Mouse (Mus musculus): ENCODE measurements around the gene Camk2d. TPM values are rescaled to one million over a fixed set of nuclear protein-coding genes. Genes with fewer than 3 reads are reported as not detected.

The Camk2d gene
- total and polyA plus RNA-seq, 3 experiments, result 0.07 to 0.35 TPM; not detected in 1

DNA sequence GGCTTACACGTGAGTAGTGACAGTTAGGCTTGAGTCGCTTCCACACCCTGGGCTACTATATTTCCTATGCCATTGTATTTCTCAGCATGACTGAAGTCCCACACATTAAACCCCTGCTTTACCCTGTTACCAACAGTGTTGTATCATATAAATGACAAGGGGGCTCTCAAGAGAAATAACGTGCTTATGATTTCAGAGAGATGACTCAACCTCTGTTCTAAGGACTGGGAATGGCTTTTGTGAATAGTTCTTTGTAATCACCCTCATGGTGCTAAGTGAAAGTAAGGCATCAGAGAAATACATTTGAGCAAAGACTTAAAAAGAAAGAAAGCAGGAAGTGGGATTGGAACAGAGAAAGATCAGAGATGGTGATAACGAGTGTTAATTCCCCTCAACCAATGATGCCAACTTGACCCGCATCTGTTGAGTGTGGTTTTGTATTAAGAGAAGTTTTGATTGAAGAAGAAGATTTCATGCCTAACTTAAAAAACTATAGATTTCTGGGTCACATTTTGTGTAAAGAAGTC lies 238.6 kb downstream of the Camk2d start:
- no peaks in the 10 kb centered on the region for H3K36me3 ChIP-seq (ENCODE audit: control insufficient read depth in 1 of 2, insufficient read depth in 2 of 2, low read length in 2 of 2)
- no peak overlapping the region for H3K27ac ChIP-seq (ENCODE audit: control insufficient read depth, low read depth, low read length)
- H3K27me3 ChIP-seq (ENCODE audit: control insufficient read depth in 1 of 2, insufficient read depth in 2 of 2, low read length in 2 of 2), result peaks cover 0 to 1% of the 10 kb centered on the region in 2 experiments; a peak in 1 of 4 replicates
- no peaks in the 10 kb centered on the region for H3K4me1 ChIP-seq (ENCODE audit: control insufficient read depth in 1 of 2, insufficient read depth in 2 of 2, low read length in 2 of 2)
- H3K79me2 ChIP-seq (ENCODE audit: control insufficient read depth, insufficient read depth, low read length, poor library complexity), result no peaks in the 10 kb centered on the region
- no peak overlapping the region for H3K4me3 ChIP-seq (ENCODE audit: control insufficient read depth in 1 of 2, insufficient read depth in 1 of 2, low read depth in 2 of 2, low read length in 2 of 2)
- no peak for DNase-seq (ENCODE audit: low read depth, low spot score)
- no peaks in the 10 kb centered on the region for H3K9me3 ChIP-seq (replicated peaks; ENCODE audit: insufficient read depth, low read length)
- no peak overlapping the region for H3K9ac ChIP-seq (ENCODE audit: control insufficient read depth, low read depth, low read length, poor library complexity, severe bottlenecking)
- TF ChIP-seq GATA1 (IDR thresholded peaks at IDR 0.05; ENCODE audit: low read depth, low read length), result no peak
- no peak for TF ChIP-seq ELF1 (IDR thresholded peaks at IDR 0.05; ENCODE audit: low read depth, low read length)
- TF ChIP-seq MYC (IDR thresholded peaks at IDR 0.05; ENCODE audit: low read depth, low read length), result no peak
- TF ChIP-seq MXI1 (IDR thresholded peaks at IDR 0.05; ENCODE audit: low read depth, low read length), result no peak
- TF ChIP-seq E2F4 (IDR thresholded peaks at IDR 0.05; ENCODE audit: borderline replicate concordance, low read depth, low read length), result no peak
- no peak for TF ChIP-seq TCF12 (IDR thresholded peaks at IDR 0.05; ENCODE audit: low read depth, low read length)
- no peak for TF ChIP-seq GABPA (IDR thresholded peaks at IDR 0.05; ENCODE audit: low read depth, low read length)
- TF ChIP-seq TAL1 (IDR thresholded peaks at IDR 0.05; ENCODE audit: low read length), result no peak
- TF ChIP-seq MAZ (IDR thresholded peaks at IDR 0.05; ENCODE audit: low read depth, low read length), result no peak
- no peak for TF ChIP-seq ZKSCAN1 (IDR thresholded peaks at IDR 0.05; ENCODE audit: low read depth, low read length)

DNA sequence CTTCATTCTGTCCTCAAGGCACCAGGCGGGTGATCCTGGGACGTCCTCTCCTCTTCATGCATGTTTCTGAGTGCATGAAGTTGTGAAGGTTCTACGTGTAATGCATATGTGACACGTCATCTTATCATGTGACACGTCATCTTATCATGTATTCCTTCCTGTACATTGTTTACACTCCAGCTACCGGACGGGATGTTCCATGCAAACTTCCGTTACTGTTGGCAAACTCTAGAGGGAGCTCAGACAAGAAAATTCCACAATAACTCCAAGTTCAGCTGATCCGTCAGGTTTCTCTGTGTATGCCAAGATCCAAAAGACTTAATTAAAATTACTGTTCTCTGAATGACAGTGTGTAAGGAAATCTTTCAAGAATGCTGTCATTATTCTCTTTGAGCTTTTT lies 246.7 kb downstream of the Camk2d start:
- H3K4me1 ChIP-seq (ENCODE audit: control insufficient read depth in 1 of 2, insufficient read depth in 2 of 2, low read length in 2 of 2), result no peaks in the 10 kb centered on the region
- no peak overlapping the region for H3K9ac ChIP-seq (ENCODE audit: control insufficient read depth, low read depth, low read length, poor library complexity, severe bottlenecking)
- no peak overlapping the region for H3K4me3 ChIP-seq (ENCODE audit: control insufficient read depth in 1 of 2, insufficient read depth in 1 of 2, low read depth in 2 of 2, low read length in 2 of 2)
- DNase-seq (ENCODE audit: low read depth, low spot score), result no peak
- no peaks in the 10 kb centered on the region for H3K79me2 ChIP-seq (ENCODE audit: control insufficient read depth, insufficient read depth, low read length, poor library complexity)
- no peak overlapping the region for H3K27ac ChIP-seq (ENCODE audit: control insufficient read depth, low read depth, low read length)
- no peaks in the 10 kb centered on the region for H3K36me3 ChIP-seq (ENCODE audit: control insufficient read depth in 1 of 2, insufficient read depth in 2 of 2, low read length in 2 of 2)
- TF ChIP-seq RCOR1 (IDR thresholded peaks at IDR 0.05; ENCODE audit: low read depth, low read length) (no peak), SIN3A (IDR thresholded peaks at IDR 0.05; ENCODE audit: low read length) (no peak), POLR2AphosphoS2 (IDR thresholded peaks at IDR 0.05; ENCODE audit: low read length) (no peak), ZC3H11A (IDR thresholded peaks at IDR 0.05; ENCODE audit: low read depth, low read length) (no peak), USF1 (IDR thresholded peaks at IDR 0.05; ENCODE audit: low read depth, low read length) (no peak), ZKSCAN1 (IDR thresholded peaks at IDR 0.05; ENCODE audit: low read depth, low read length) (no peak), GABPA (IDR thresholded peaks at IDR 0.05; ENCODE audit: low read depth, low read length) (no peak), JUND (IDR thresholded peaks at IDR 0.05; ENCODE audit: low read depth, low read length) (no peak), CHD1 (IDR thresholded peaks at IDR 0.05; ENCODE audit: low read depth, low read length) (no peak), KAT2A (conservative IDR thresholded peaks at IDR 0.05; ENCODE audit: low read depth, low read length) (no peak), MAFK (IDR thresholded peaks at IDR 0.05; ENCODE audit: borderline replicate concordance, low read depth, low read length) (no peak), MYB (IDR thresholded peaks at IDR 0.05; ENCODE audit: low read depth, low read length) (no peak), USF2 (IDR thresholded peaks at IDR 0.05; ENCODE audit: borderline replicate concordance in 1 of 2, insufficient read depth in 1 of 2, low read depth in 1 of 2, low read length in 2 of 2) (no peak), POLR2AphosphoS5 (IDR thresholded peaks at IDR 0.05; ENCODE audit: borderline replicate concordance, low read depth, low read length) (no peak), GATA1 (IDR thresholded peaks at IDR 0.05; ENCODE audit: low read depth, low read length) (no peak)
- H3K9me3 ChIP-seq (replicated peaks; ENCODE audit: insufficient read depth, low read length), result no peaks in the 10 kb centered on the region
- H3K27me3 ChIP-seq (ENCODE audit: control insufficient read depth in 1 of 2, insufficient read depth in 2 of 2, low read length in 2 of 2), result no peaks in the 10 kb centered on the region; a peak in 1 of 4 replicates

Measured in MEL (cell line).